Mouse (Mus musculus) MEL (cell line): ENCODE results near the gene Slc25a5.

Experiments
- ETS1 ChIP-seq: IDR thresholded peaks from 2 replicates; pipeline ENCODE4 v1.6.1; 2012; ENCODE audit warnings: low read depth, mild to moderate bottlenecking, inconsistent platforms, low read length, improper control_type of control experiment, moderate library complexity
- GATA1 ChIP-seq: IDR thresholded peaks from 2 replicates; pipeline ENCODE4 v1.6.1; 2011; ENCODE audit warnings: low read depth, low read length, improper control_type of control experiment
- JUND ChIP-seq: IDR thresholded peaks from 2 replicates; pipeline ENCODE4 v1.6.1; 2011; ENCODE audit warnings: low read depth, mild to moderate bottlenecking, improper control_type of control experiment, low read length
- MEF2A ChIP-seq: IDR thresholded peaks from 2 replicates; pipeline ENCODE4 v1.6.1; 2014; ENCODE audit warnings: low read depth, mild to moderate bottlenecking, inconsistent platforms, low read length, improper control_type of control experiment; ENCODE audit not compliant: poor library complexity, insufficient replicate concordance, severe bottlenecking; ENCODE audit errors: extremely low read depth
- POLR2A ChIP-seq, 2 experiments: IDR thresholded peaks; 2 replicates each; pipeline ENCODE4 v1.6.1; 2011 to 2012; ENCODE audit warnings: low read length in 2 of 2, mild to moderate bottlenecking in 2 of 2, control low read depth in 1 of 2, improper control_type of control experiment in 1 of 2, low read depth in 1 of 2, moderate library complexity in 1 of 2; ENCODE audit not compliant: control insufficient read depth in 1 of 2, insufficient read depth in 1 of 2, poor library complexity in 1 of 2
- TBP ChIP-seq: IDR thresholded peaks from 2 replicates; pipeline ENCODE4 v1.8.0; 2011; ENCODE audit warnings: low read depth, low read length, improper control_type of control experiment
- UBTF ChIP-seq: IDR thresholded peaks from 2 replicates; pipeline ENCODE4 v1.6.1; 2012; ENCODE audit warnings: low read depth, mild to moderate bottlenecking, inconsistent platforms, low read length, improper control_type of control experiment, moderate library complexity, borderline replicate concordance; ENCODE audit not compliant: insufficient read depth
- ZNF384 ChIP-seq: IDR thresholded peaks from 2 replicates; pipeline ENCODE4 v1.6.1; 2012; ENCODE audit warnings: low read depth, mild to moderate bottlenecking, inconsistent platforms, low read length, improper control_type of control experiment

DNA sequence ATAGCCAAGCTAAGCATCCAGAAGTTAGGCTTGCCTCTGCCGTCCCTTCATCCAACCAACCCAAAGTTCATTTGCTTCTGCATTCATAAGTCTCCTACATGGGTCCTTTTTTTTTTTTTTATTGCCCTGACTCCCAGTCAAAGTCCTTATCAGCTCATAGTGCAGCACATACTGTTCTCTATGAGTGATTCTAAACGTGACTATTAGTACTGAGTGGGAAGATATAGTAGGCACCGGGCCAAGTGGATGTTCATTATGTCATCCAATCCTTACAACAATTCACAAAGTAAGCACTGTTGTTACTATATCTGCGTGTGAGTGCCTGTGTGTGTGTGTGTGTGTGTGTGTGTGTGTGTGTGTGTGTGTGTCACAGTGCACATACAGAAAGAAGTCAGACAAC, 32.6 kb upstream of the Slc25a5 start:
- TF ChIP-seq MEF2A (no peak), ZNF384 (peak; percentile 86), ETS1 (peak; percentile 75), GATA1 (peak; percentile 42; the same call in 1 of the 2 replicates), POLR2A (IDR thresholded peaks at IDR 0.05; ENCODE audit: control insufficient read depth in 1 of 2, insufficient read depth in 1 of 2, low read depth in 1 of 2, low read length in 2 of 2, poor library complexity in 1 of 2) (no peak), TBP (no peak), UBTF (no peak), JUND (no peak)
